Mouse (Mus musculus) E14TG2a.4 (cell line): Measurements from ENCODE around the gene Agbl2.

Experiments used
- CTCF ChIP-seq: conservative IDR thresholded peaks from 2 replicates; pipeline ENCODE4 v1.5.1; 2014; ENCODE audit warnings: low read length
- NANOG ChIP-seq: IDR thresholded peaks from 2 replicates; pipeline ENCODE4 v1.6.1; 2014; ENCODE audit warnings: borderline replicate concordance, low read length, mixed read lengths

DNA sequence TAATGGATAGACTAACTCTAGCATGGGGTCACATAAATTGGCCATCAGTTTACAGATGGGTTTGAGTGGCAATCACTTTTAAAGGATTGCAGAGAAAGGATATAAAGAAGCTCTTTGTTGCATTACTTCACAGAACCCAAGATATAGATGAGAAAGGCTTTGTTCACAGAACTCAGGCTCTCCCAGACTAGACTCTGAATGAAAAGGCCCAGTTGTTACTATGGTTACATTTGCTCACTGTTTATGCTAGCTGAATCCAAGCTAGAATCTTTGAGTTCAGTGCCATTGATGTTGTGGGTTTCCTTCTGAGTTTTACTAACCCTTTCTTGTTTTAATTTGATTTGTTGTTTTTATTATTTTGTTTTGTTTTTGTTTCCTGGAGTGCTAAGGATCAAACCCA lies 81.7 kb downstream of the Agbl2 start:
- no peak for TF ChIP-seq CTCF
- no peak for TF ChIP-seq NANOG
